Mouse (Mus musculus) E14TG2a.4 (cell line): Measurements from ENCODE around the gene Tmem115.
A peak's percentile ranks its signal among the peaks of the same experiment; 100 is the strongest.
"Not testable (repeated sequence)": the region's sequence is repeated elsewhere in the genome, so short reads cannot be mapped to it uniquely, and the experiment has no call there.

ENCODE experiments used
- H3K27me3 ChIP-seq: 2 replicates; pipeline ENCODE4 v1.6.1; 2014; ENCODE audit warnings: low read length, control low read depth; ENCODE audit not compliant: insufficient read depth
- H3K36me3 ChIP-seq: 2 replicates; pipeline ENCODE4 v1.6.1; 2014; ENCODE audit warnings: low read length, control low read depth; ENCODE audit not compliant: insufficient read depth
- H3K4me1 ChIP-seq: replicated peaks from 2 replicates; pipeline ENCODE4 v1.6.1; 2014; ENCODE audit warnings: low read depth, low read length, control low read depth
- H3K4me3 ChIP-seq: replicated peaks from 2 replicates; pipeline ENCODE4 v1.5.1; 2014; ENCODE audit warnings: mild to moderate bottlenecking, low read length
- H3K9me3 ChIP-seq: 2 replicates; pipeline ENCODE4 v1.6.1; 2014; ENCODE audit warnings: low read length, control low read depth
- CTCF ChIP-seq: conservative IDR thresholded peaks from 2 replicates; pipeline ENCODE4 v1.5.1; 2014; ENCODE audit warnings: low read length
- NANOG ChIP-seq: IDR thresholded peaks from 2 replicates; pipeline ENCODE4 v1.6.1; 2014; ENCODE audit warnings: borderline replicate concordance, low read length, mixed read lengths
- POU5F1 ChIP-seq: IDR thresholded peaks from 2 replicates; pipeline ENCODE4 v1.6.1; 2014; ENCODE audit warnings: low read length, borderline replicate concordance

Tmem115 gene

DNA sequence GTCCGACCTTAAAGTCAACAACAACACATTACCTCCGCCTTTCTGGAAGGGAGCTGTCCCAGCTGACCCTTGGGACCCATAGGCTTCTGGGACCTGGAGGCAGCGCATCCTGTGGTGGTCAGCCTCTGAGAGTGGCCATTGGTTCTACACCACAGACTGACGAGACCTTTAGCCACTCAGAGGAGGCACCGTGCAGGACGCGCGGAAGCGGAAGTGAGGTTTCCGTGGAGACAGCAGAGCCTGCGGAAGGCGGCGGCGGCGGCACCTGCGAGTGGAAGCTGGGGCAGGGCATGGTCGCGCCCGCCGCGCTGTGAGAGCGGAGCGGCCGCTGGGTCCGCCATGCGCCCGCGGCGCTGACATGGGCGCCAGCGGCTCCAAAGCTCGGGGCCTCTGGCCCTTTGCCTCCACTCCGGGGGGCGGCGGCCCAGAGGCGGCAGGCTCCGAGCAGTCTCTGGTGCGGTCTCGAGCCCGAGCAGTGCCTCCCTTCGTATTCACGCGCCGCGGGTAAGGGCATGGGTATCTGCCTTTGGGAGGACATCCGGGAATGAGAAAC, 29.4 kb downstream of the Tmem115 start, which contains the start of gene Tusc2:
Gene Tusc2, plus strand, starts transcription at position 227 of the 553 bp plus-strand sequence.
- Histone ChIP-seq H3K36me3 (peaks cover 59% of the 10 kb centered on the region), H3K4me1 (peaks cover 57% of the 10 kb centered on the region), H3K27me3 (peaks cover 10% of the 10 kb centered on the region; the same call in 1 of the 2 replicates), H3K9me3 (no peaks in the 10 kb centered on the region), H3K4me3 (peak within 1 kb of the TSS; percentile 96)
- TF ChIP-seq CTCF (no peak), POU5F1 (no peak), NANOG (no peak)

DNA sequence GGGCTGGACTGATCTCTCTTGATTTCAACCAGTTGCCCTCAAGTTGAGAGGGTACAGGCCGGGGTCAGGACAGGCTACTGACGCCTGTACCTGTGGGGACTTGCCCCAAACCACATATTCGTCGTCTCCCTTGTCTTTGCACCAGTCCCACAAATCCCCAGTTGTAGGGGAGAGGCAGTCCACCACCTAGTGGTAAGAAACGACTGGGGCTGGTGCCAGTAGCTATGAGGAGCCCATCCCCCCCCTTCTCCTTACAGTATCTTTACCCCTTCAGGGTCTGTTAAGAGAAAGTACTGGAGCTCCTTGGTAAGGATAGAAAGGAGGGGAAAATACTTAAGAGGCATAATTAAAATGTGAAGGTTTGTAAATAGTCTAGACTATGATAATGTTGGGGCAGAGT, 31.8 kb downstream of the Tmem115 start:
- not testable (repeated sequence) for H3K9me3 ChIP-seq
- Histone ChIP-seq H3K27me3 (peaks cover 21% of the 10 kb centered on the region), H3K4me3 (peak overlapping the region; percentile 17; the same call in 1 of the 2 replicates), H3K36me3 (peaks cover 35% of the 10 kb centered on the region), H3K4me1 (peaks cover 72% of the 10 kb centered on the region)

DNA sequence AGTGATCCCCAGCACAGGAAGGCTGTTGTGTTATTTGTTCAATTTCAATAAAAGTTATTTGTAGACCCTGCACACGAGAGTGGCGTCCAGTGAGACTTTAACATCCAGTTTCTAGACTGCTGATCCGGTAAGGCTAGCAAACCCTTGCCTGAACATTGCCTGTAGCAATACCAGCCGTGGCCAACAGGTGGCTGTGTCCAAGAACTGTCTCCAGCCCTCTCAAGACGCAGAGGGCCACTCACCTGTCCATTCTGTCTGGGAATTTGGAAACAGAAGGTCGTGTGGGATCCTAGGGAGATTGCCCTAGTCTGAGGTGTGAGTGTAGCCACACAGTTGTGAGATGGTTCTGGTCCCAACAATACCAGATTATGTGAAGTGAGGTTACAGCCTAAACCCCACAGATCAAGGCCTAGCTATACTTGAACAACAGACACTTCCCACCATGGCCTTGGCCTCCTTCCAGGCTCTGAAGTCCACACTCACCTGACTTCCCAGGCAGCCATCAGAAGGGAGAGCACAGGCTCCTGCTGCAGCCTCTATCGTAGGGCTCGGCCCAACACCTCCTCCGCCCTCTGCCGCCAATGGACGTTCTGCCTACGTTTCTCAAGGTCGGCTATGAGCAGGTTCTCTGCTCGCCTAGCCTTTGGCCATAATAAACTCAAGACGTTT, 32.4 kb downstream of the Tmem115 start:
- peaks cover 27% of the 10 kb centered on the region for H3K27me3 ChIP-seq
- peak; percentile 91 for TF ChIP-seq CTCF
- TF ChIP-seq POU5F1 = no peak
- TF ChIP-seq NANOG = no peak
- H3K9me3 ChIP-seq = no peaks in the 10 kb centered on the region
- peaks cover 78% of the 10 kb centered on the region for H3K4me1 ChIP-seq
- peaks cover 33% of the 10 kb centered on the region for H3K36me3 ChIP-seq
- no peak overlapping the region for H3K4me3 ChIP-seq

DNA sequence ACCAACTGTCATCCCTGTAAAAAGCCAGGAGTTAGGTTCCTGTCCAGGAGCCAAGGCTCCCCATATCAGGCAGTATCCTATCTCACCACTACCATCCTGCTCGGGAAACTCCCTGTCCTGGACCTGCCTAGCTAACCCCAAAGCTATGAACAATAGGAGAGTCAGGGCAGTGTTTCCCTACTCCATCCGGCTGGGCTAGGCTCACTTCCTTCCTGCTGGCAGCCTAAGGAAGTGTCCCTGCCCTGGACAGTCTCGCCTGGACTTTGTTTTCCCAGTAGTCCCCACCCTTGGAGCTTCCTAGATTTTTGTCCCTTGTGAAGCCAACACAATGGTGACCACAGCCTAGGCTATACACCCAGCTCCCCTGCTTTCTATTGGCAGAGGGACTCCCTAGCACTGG, 33.1 kb downstream of the Tmem115 start:
- Histone ChIP-seq H3K4me3 (no peak overlapping the region), H3K9me3 (no peaks in the 10 kb centered on the region), H3K27me3 (peaks cover 28% of the 10 kb centered on the region), H3K36me3 (peaks cover 33% of the 10 kb centered on the region), H3K4me1 (peaks cover 80% of the 10 kb centered on the region)
- TF ChIP-seq CTCF (no peak), NANOG (no peak), POU5F1 (no peak)

DNA sequence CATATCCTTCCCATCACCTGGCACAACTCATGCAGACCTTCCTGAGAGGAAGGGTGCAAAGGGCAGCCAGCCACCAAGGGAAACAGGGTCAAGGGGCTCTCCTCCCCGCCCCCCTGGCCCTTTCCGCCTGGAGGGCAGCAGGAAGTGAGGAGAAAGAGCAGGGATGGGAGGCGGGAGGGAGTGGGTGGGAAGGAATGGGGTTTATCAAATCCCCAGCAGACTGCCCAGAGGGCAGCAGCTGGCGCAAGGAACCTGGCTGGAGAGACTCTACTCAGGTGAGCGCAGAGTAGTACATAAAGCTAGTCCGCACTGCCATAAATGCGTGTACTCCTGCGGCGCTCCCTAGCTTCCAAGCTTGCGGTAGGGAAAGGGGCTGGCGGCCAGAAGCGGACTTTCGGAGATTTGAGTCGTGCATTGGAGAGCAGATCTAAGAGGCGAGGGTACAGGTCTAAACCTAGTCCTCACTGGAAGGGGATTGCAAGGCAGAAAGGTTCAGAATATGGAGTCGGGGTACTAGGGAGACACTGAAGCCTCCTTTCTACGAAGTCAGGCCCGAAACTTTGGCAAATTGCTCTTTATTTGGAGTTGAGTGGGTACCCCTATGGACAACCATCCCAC, 34.1 kb downstream of the Tmem115 start, which contains the start of gene Hyal2:
Gene Hyal2, plus strand, starts transcription at position 244 of the 618 bp plus-strand sequence.
- Histone ChIP-seq H3K9me3 (no peaks in the 10 kb centered on the region), H3K4me3 (peak within 1 kb of the TSS; percentile 89), H3K4me1 (peaks cover 76% of the 10 kb centered on the region), H3K27me3 (peaks cover 28% of the 10 kb centered on the region), H3K36me3 (peaks cover 37% of the 10 kb centered on the region)
- TF ChIP-seq CTCF (no peak), POU5F1 (no peak), NANOG (no peak)

DNA sequence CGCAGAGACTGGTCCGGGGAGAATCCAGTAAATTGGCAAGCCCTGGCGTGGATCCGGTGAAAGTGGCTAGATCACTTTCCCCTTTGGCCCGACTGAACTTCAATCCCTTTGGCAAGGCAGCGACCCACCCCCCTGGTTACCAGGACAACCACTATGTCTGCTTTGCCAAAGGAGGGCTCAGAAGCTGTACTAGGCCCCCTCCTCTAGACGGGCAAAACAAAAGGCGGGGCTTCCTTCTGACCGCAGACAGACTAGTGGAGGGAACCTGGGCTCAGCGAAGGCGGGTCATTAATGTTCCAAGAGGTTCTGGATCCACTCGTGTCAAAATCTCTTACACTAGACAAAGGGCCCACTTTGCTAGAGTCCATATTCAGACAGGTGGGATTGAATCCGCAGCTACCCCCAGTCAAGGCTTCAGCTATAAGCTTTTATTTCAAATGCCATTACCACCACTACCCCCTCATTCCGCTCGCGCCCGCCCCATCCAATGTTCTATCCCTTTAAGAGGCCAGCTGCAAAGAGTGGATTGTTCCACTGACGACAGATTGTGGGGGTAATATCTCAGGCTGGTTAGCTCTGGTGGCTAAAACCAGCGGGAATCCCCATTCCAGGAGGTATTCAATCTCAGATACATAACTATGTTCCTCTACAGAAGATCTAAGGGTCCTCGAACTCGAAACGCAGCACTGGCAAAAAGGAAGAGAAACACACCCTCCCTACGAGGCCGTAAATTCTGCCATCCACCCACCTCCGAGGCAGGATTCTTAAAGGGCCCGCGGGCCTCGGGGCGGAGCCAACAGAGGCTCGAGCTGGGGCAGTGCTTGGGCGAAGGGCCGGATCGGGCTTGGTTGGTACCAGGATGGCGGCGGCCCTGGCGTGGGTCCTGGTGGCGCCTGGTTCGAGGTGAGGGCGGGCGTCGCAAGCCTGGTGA, 34.9 kb downstream of the Tmem115 start:
- no peak for TF ChIP-seq NANOG
- peaks cover 43% of the 10 kb centered on the region for H3K36me3 ChIP-seq
- H3K9me3 ChIP-seq = no peaks in the 10 kb centered on the region
- H3K4me3 ChIP-seq = peak overlapping the region; percentile 89
- H3K27me3 ChIP-seq = peaks cover 28% of the 10 kb centered on the region
- peaks cover 72% of the 10 kb centered on the region for H3K4me1 ChIP-seq

DNA sequence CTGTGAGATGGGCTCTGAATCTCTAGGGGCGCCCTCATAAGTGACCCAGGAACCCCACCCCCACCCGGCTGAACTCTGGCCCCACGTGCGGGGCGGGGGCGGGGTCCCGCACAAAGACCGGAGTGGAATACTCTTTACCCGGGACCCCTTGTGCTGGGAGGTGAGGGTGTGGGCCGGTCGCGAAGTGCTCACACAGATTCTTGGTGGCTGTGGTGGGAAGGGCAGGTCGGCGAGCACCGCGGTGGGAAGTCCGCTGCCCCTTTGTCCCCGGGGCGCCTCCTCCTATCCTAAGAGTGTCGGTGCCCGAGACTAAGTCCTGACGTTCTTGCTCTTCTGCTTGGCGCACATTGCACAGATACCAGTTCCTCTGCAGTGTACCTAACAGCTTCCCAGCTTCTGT, 35.5 kb downstream of the Tmem115 start:
- peaks cover 65% of the 10 kb centered on the region for H3K4me1 ChIP-seq
- H3K4me3 ChIP-seq = peak overlapping the region; percentile 89
- TF ChIP-seq POU5F1 (no peak), CTCF (no peak), NANOG (no peak)
- H3K27me3 ChIP-seq = peaks cover 28% of the 10 kb centered on the region
- H3K36me3 ChIP-seq = peaks cover 40% of the 10 kb centered on the region
- H3K9me3 ChIP-seq = no peaks in the 10 kb centered on the region

DNA sequence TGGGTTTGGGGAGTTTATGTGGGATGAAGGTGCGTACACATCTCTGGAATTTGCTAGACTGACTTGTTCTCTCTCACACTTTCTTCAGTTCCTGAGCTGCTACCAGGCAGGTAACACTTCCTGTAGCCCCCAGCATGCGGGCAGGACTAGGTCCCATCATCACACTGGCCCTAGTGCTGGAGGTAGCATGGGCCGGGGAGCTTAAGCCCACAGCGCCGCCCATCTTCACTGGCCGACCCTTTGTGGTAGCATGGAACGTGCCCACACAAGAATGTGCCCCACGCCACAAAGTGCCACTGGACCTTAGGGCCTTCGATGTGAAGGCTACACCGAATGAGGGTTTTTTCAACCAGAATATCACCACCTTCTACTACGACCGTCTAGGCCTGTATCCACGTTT, 36.3 kb downstream of the Tmem115 start:
- Histone ChIP-seq H3K4me3 (peak overlapping the region; percentile 89), H3K9me3 (no peaks in the 10 kb centered on the region), H3K27me3 (peaks cover 28% of the 10 kb centered on the region), H3K36me3 (peaks cover 33% of the 10 kb centered on the region), H3K4me1 (peaks cover 65% of the 10 kb centered on the region)
- no peak for TF ChIP-seq POU5F1
- no peak for TF ChIP-seq CTCF
- no peak for TF ChIP-seq NANOG
